Mouse (Mus musculus): ENCODE results near the gene Ephx1. TPM values are rescaled to one million over a fixed set of nuclear protein-coding genes. Genes with fewer than 3 reads are reported as not detected.
"Not testable (repeated sequence)": the region's sequence is repeated elsewhere in the genome, so short reads cannot be mapped to it uniquely, and the experiment has no call there.

The Ephx1 gene
- total and polyA plus RNA-seq, 2 experiments from 2014 or later, result 9.7 to 13.8 TPM

DNA sequence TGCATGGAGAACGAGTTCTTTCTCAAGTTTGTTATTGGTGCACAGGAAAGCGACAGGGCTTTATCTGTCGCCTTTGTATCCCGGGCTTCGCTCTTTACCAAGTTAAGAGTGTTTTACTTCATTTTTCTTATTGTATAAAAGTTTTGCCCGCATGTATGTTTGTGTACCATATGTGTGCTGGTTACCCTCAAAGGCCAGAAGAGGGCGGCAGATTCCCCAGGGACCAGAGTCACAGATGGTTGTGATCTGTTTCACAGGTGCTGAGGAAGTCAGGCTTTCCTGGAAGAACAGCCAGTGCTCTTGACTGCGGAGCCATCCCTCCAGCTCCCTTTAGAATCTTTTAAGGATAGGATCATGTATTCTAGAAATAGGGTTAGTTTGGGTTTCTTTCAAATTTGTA, 34.0 kb downstream of the Ephx1 start:
- ATAC-seq (ENCODE audit: low FRiP score) (no peak), DNase-seq (ENCODE audit: low spot score) (no peak)
- Histone ChIP-seq H3K9ac (replicated peaks; ENCODE audit: low read length, poor library complexity, severe bottlenecking) (no peak overlapping the region), H3K27ac (ENCODE audit: low read depth, low read length) (no peak overlapping the region), H3K4me3 (ENCODE audit: low read depth, low read length) (no peak overlapping the region), H3K36me3 (ENCODE audit: insufficient read depth, low read length) (no peaks in the 10 kb centered on the region), H3K27me3 (ENCODE audit: insufficient read depth, low read length) (no peaks in the 10 kb centered on the region), H3K4me1 (ENCODE audit: insufficient read depth, low read length) (no peaks in the 10 kb centered on the region; the same call in 1 of the 2 replicates), H3K9me3 (ENCODE audit: low read length) (no peaks in the 10 kb centered on the region), H3K4me2 (ENCODE audit: low read depth, low read length, poor library complexity, severe bottlenecking) (no peak overlapping the region)
- TF ChIP-seq CTCF (IDR thresholded peaks at IDR 0.05), result peak; percentile 32; the same call in 1 of the 2 replicates
- 92% methylated on average over 8 of the region's 8 CpGs for WGBS

- not testable (repeated sequence) for H3K27ac ChIP-seq (ENCODE audit: low read depth, low read length); DNase-seq (ENCODE audit: low spot score); H3K4me3 ChIP-seq (ENCODE audit: low read depth, low read length); H3K9me3 ChIP-seq (ENCODE audit: low read length); H3K27me3 ChIP-seq (ENCODE audit: insufficient read depth, low read length); ATAC-seq (ENCODE audit: low FRiP score); H3K36me3 ChIP-seq (ENCODE audit: insufficient read depth, low read length); H3K4me2 ChIP-seq (ENCODE audit: low read depth, low read length, poor library complexity, severe bottlenecking); H3K4me1 ChIP-seq (ENCODE audit: insufficient read depth, low read length); H3K9ac ChIP-seq (replicated peaks; ENCODE audit: low read length, poor library complexity, severe bottlenecking)
- WGBS, result 83% methylated on average over 7 of the region's 7 CpGs
These were observed 39.2 kb downstream of the Ephx1 start for GRCm38 (mm10) chr1:180981298-180982046.

DNA sequence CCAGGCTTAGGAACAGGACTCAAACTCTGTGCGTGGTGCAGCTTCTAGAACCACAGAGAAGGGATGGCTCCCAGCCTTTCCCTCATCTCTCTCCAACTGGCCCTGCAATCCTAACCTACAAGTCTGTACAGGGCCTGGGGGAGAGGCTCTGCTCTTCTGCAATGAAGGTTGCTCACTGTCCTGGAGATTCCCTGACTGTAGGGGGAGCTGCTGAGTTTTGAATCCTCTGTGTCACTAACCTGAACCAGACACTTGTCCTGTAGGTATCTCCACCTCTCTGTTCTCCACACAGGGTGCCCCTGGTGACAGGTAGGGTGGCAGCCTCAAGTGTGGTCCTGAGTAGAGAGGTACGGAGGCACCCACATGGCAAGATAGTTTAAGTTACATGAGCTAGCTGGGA, 40.2 kb downstream of the Ephx1 start:
- Histone ChIP-seq H3K9me3 (ENCODE audit: low read length) (no peaks in the 10 kb centered on the region), H3K4me1 (ENCODE audit: insufficient read depth, low read length) (no peaks in the 10 kb centered on the region), H3K4me2 (ENCODE audit: low read depth, low read length, poor library complexity, severe bottlenecking) (no peak overlapping the region), H3K36me3 (ENCODE audit: insufficient read depth, low read length) (no peaks in the 10 kb centered on the region), H3K9ac (replicated peaks; ENCODE audit: low read length, poor library complexity, severe bottlenecking) (no peak overlapping the region), H3K27ac (ENCODE audit: low read depth, low read length) (no peak overlapping the region), H3K27me3 (ENCODE audit: insufficient read depth, low read length) (no peaks in the 10 kb centered on the region), H3K4me3 (ENCODE audit: low read depth, low read length) (no peak overlapping the region)
- no peak; the same call in 1 of the 2 replicates for TF ChIP-seq CTCF (IDR thresholded peaks at IDR 0.05)
- 83% methylated on average over 2 of the region's 2 CpGs for WGBS
- DNase-seq (ENCODE audit: low spot score) (no peak), ATAC-seq (ENCODE audit: low FRiP score) (no peak)

- no peak overlapping the region for H3K4me3 ChIP-seq (ENCODE audit: low read depth, low read length)
- no peak for ATAC-seq (ENCODE audit: low FRiP score)
- H3K4me2 ChIP-seq (ENCODE audit: low read depth, low read length, poor library complexity, severe bottlenecking), result no peak overlapping the region
- WGBS, result 82% methylated on average over 22 of the region's 24 CpGs
- DNase-seq (ENCODE audit: low spot score), result no peak
- no peak overlapping the region for H3K9ac ChIP-seq (replicated peaks; ENCODE audit: low read length, poor library complexity, severe bottlenecking)
- no peaks in the 10 kb centered on the region for H3K4me1 ChIP-seq (ENCODE audit: insufficient read depth, low read length)
- no peaks in the 10 kb centered on the region for H3K27me3 ChIP-seq (ENCODE audit: insufficient read depth, low read length)
- H3K9me3 ChIP-seq (ENCODE audit: low read length), result no peaks in the 10 kb centered on the region
- H3K36me3 ChIP-seq (ENCODE audit: insufficient read depth, low read length), result no peaks in the 10 kb centered on the region
- no peak for TF ChIP-seq CTCF (IDR thresholded peaks at IDR 0.05)
- H3K27ac ChIP-seq (ENCODE audit: low read depth, low read length), result no peak overlapping the region
These were observed 41.0 kb downstream of the Ephx1 start for GRCm38 (mm10) chr1:180979484-180980251.

DNA sequence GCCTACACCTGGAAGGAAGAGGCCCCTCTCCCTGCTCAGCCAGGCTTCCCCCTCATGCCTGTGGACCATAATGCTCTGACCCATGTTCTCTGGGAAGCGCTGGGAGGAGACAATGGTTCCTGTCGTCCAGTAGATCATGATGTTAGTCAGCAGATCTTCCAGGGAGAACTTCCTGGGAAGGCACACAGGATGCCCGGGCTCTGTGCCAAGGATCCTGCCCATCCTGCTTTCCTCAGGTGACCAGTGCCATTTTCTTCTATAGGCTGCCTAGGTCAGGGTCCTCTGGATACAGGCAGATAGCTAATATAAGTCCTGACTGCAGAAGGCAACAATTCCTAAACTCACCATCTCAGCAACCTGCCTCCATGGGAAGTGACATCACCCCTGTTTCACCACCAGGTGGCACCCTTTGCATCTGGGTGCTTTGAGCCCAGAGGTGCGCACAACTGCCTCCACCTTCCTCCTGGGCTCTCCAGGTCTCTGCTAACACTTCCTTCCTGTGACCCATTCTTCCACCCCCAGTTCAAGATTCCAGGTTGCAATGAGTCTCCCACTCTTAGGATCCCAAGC, 44.5 kb downstream of the Ephx1 start:
- ATAC-seq (ENCODE audit: low FRiP score) (no peak), DNase-seq (ENCODE audit: low spot score) (no peak)
- Histone ChIP-seq H3K4me2 (ENCODE audit: low read depth, low read length, poor library complexity, severe bottlenecking) (no peak overlapping the region), H3K36me3 (ENCODE audit: insufficient read depth, low read length) (no peaks in the 10 kb centered on the region), H3K27ac (ENCODE audit: low read depth, low read length) (no peak overlapping the region), H3K27me3 (ENCODE audit: insufficient read depth, low read length) (no peaks in the 10 kb centered on the region), H3K4me3 (ENCODE audit: low read depth, low read length) (no peak overlapping the region), H3K9ac (replicated peaks; ENCODE audit: low read length, poor library complexity, severe bottlenecking) (no peak overlapping the region), H3K4me1 (ENCODE audit: insufficient read depth, low read length) (no peaks in the 10 kb centered on the region), H3K9me3 (ENCODE audit: low read length) (no peaks in the 10 kb centered on the region)
- WGBS, result 59% methylated on average over 4 of the region's 4 CpGs
- TF ChIP-seq CTCF (IDR thresholded peaks at IDR 0.05), result peak; percentile 62

Measured in midbrain, postnatal 0 days (tissue).